Mouse (Mus musculus) stomach, postnatal 0 days (tissue): ENCODE measurements around the gene Gm9112.

ENCODE experiments used
- CTCF ChIP-seq: IDR thresholded peaks from 2 replicates; pipeline ENCODE4 v1.5.1; 2016; ENCODE audit warnings: antibody characterized with exemption, low read depth, mild to moderate bottlenecking, moderate library complexity
- EP300 ChIP-seq: optimal IDR thresholded peaks from 2 replicates; pipeline ENCODE3; 2016; ENCODE audit warnings: antibody characterized with exemption

GRCm38 (mm10) chrX:102660712-102661111 lies 46.7 kb downstream of the Gm9112 start:
- TF ChIP-seq CTCF (peak; percentile 68), EP300 (no peak)
